Mouse (Mus musculus) ES-Bruce4 (cell line): ENCODE data around the gene Maml3. TPM values are rescaled to one million over a fixed set of nuclear protein-coding genes. Genes with fewer than 3 reads are reported as not detected.

Source experiments
- H3K27ac ChIP-seq: 2 replicates; pipeline ENCODE4 v1.5.1; 2012; ENCODE audit warnings: low read length, inconsistent platforms; ENCODE audit not compliant: insufficient read depth
- H3K27me3 ChIP-seq: 2 replicates; pipeline ENCODE4 v1.6.1; 2012; ENCODE audit warnings: mild to moderate bottlenecking, low read length, inconsistent platforms; ENCODE audit not compliant: control insufficient read depth, poor library complexity, insufficient read depth, severe bottlenecking
- H3K36me3 ChIP-seq: 2 replicates; pipeline ENCODE4 v1.6.1; 2012; ENCODE audit warnings: inconsistent platforms, mild to moderate bottlenecking, low read length, moderate library complexity; ENCODE audit not compliant: control insufficient read depth, poor library complexity, insufficient read depth, severe bottlenecking
- H3K4me1 ChIP-seq: one replicate; pipeline ENCODE4 v1.8.1; 2011; ENCODE audit warnings: low read length; ENCODE audit not compliant: control insufficient read depth, insufficient read depth
- H3K4me3 ChIP-seq: 2 replicates; pipeline ENCODE4 v1.5.1; 2011; ENCODE audit warnings: low read depth, mild to moderate bottlenecking, low read length
- H3K9ac ChIP-seq: 2 replicates; pipeline ENCODE4 v1.6.1; 2012; ENCODE audit warnings: low read depth, mild to moderate bottlenecking, inconsistent platforms; ENCODE audit not compliant: poor library complexity, severe bottlenecking
- H3K9me3 ChIP-seq: replicated peaks from 2 replicates; pipeline ENCODE4 v1.6.1; 2012; ENCODE audit warnings: mild to moderate bottlenecking, low read length, inconsistent platforms; ENCODE audit not compliant: control insufficient read depth, poor library complexity, insufficient read depth, severe bottlenecking
- CTCF ChIP-seq: IDR thresholded peaks from one replicate; pipeline ENCODE4 v1.8.1; 2011; ENCODE audit warnings: low read depth, low read length
- EP300 ChIP-seq: IDR thresholded peaks from 2 replicates; pipeline ENCODE4 v1.6.1; 2011; ENCODE audit warnings: low read depth, low read length; ENCODE audit not compliant: insufficient read depth
- POLR2A ChIP-seq: IDR thresholded peaks from one replicate; pipeline ENCODE4 v1.8.1; 2011; ENCODE audit warnings: low read length; ENCODE audit not compliant: insufficient read depth
- polyA plus RNA-seq: library from polyadenylated mRNA; stranded (reverse); fragments of >200 nt; gene quantifications from 2 replicates; pipeline ENCODE4 v1.2.4, GENCODE M21; 2011; ENCODE audit warnings: low read depth; ENCODE audit not compliant: missing spikeins, insufficient read depth, insufficient read length

The Maml3 gene
- polyA plus RNA-seq, 1 experiment = 5.7 TPM

GRCm38 (mm10) chr3:51672631-51673030, 432.2 kb downstream of the Maml3 start:
- TF ChIP-seq CTCF (no peak), EP300 (no peak), POLR2A (no peak)
- H3K4me3 ChIP-seq = no peak overlapping the region
- no peak overlapping the region for H3K9ac ChIP-seq
- no peaks in the 10 kb centered on the region for H3K27me3 ChIP-seq
- H3K9me3 ChIP-seq = no peaks in the 10 kb centered on the region
- no peaks in the 10 kb centered on the region for H3K36me3 ChIP-seq
- H3K4me1 ChIP-seq = no peaks in the 10 kb centered on the region
- no peak overlapping the region for H3K27ac ChIP-seq

- TF ChIP-seq POLR2A (no peak), EP300 (no peak), CTCF (no peak)
- no peaks in the 10 kb centered on the region for H3K9me3 ChIP-seq
- no peak overlapping the region for H3K27ac ChIP-seq
- no peak overlapping the region for H3K4me3 ChIP-seq
- no peaks in the 10 kb centered on the region for H3K4me1 ChIP-seq
- no peaks in the 10 kb centered on the region for H3K36me3 ChIP-seq
- H3K27me3 ChIP-seq = no peaks in the 10 kb centered on the region
- H3K9ac ChIP-seq = no peak overlapping the region
These were observed 433.8 kb downstream of the Maml3 start for GRCm38 (mm10) chr3:51671071-51671469.

- no peak overlapping the region for H3K4me3 ChIP-seq
- no peak overlapping the region for H3K27ac ChIP-seq
- no peaks in the 10 kb centered on the region for H3K36me3 ChIP-seq
- H3K9ac ChIP-seq = no peak overlapping the region
- H3K27me3 ChIP-seq = no peaks in the 10 kb centered on the region
- H3K9me3 ChIP-seq = no peaks in the 10 kb centered on the region
- no peak for TF ChIP-seq POLR2A
- no peak for TF ChIP-seq CTCF
- TF ChIP-seq EP300 = no peak
- H3K4me1 ChIP-seq = no peaks in the 10 kb centered on the region
These were observed 434.3 kb downstream of the Maml3 start for GRCm38 (mm10) chr3:51670414-51671070.

- no peaks in the 10 kb centered on the region for H3K27me3 ChIP-seq
- H3K36me3 ChIP-seq = no peaks in the 10 kb centered on the region
- no peak overlapping the region for H3K9ac ChIP-seq
- TF ChIP-seq CTCF = no peak
- no peak for TF ChIP-seq EP300
- TF ChIP-seq POLR2A = no peak
- H3K4me1 ChIP-seq = no peaks in the 10 kb centered on the region
- no peak overlapping the region for H3K4me3 ChIP-seq
- H3K27ac ChIP-seq = no peak overlapping the region
- H3K9me3 ChIP-seq = no peaks in the 10 kb centered on the region
These were observed 436.3 kb downstream of the Maml3 start for GRCm38 (mm10) chr3:51668607-51669006.

- TF ChIP-seq POLR2A (no peak), EP300 (no peak), CTCF (no peak)
- Histone ChIP-seq H3K4me1 (no peaks in the 10 kb centered on the region), H3K36me3 (no peaks in the 10 kb centered on the region), H3K27ac (no peak overlapping the region), H3K9ac (no peak overlapping the region), H3K9me3 (no peaks in the 10 kb centered on the region), H3K27me3 (no peaks in the 10 kb centered on the region), H3K4me3 (no peak overlapping the region)
These were observed 442.3 kb downstream of the Maml3 start for GRCm38 (mm10) chr3:51662557-51662956.

GRCm38 (mm10) chr3:51661880-51662550, 442.9 kb downstream of the Maml3 start:
- H3K4me3 ChIP-seq = no peak overlapping the region
- H3K4me1 ChIP-seq = no peaks in the 10 kb centered on the region
- no peaks in the 10 kb centered on the region for H3K27me3 ChIP-seq
- H3K9me3 ChIP-seq = no peaks in the 10 kb centered on the region
- H3K9ac ChIP-seq = no peak overlapping the region
- H3K36me3 ChIP-seq = no peaks in the 10 kb centered on the region
- no peak for TF ChIP-seq POLR2A
- TF ChIP-seq EP300 = no peak
- no peak for TF ChIP-seq CTCF
- no peak overlapping the region for H3K27ac ChIP-seq
